Mouse (Mus musculus) embryonic fibroblast, embryonic 13.5 days (primary cell): ENCODE measurements around the gene Gm45753.

Experiments used
- CTCF ChIP-seq: IDR thresholded peaks from 2 replicates; pipeline ENCODE4 v1.5.1; 2011; ENCODE audit warnings: mild to moderate bottlenecking, control low read depth, low read length, moderate library complexity, borderline replicate concordance; ENCODE audit not compliant: insufficient read depth
- POLR2A ChIP-seq: IDR thresholded peaks from 2 replicates; pipeline ENCODE4 v1.6.1; 2011; ENCODE audit warnings: low read depth, mild to moderate bottlenecking, control low read depth, low read length, moderate library complexity

- TF ChIP-seq CTCF (no peak), POLR2A (no peak)
Measured at GRCm38 (mm10) chr8:45274317-45274716, 33.9 kb downstream of the Gm45753 start.
